Mouse (Mus musculus) granulocyte monocyte progenitor cell, adult 5-6 weeks (primary cell): ENCODE measurements around the gene Prpf8. TPM values are rescaled to one million over a fixed set of nuclear protein-coding genes. Genes with fewer than 3 reads are reported as not detected.
"Not testable (repeated sequence)": the region's sequence is repeated elsewhere in the genome, so short reads cannot be mapped to it uniquely, and the experiment has no call there.

Experiments
- ATAC-seq: replicated peaks from 2 replicates; pipeline ENCODE4 v1.8.0; 2016; ENCODE audit warnings: mild to moderate bottlenecking, moderate TSS enrichment, inconsistent platforms; ENCODE audit not compliant: poor library complexity, severe bottlenecking
- total RNA-seq, 2 experiments: library from RNA; stranded (forward) in 1 of 2; stranded (reverse) in 1 of 2; fragments of 200-712, 200-1000 nt in 1 of 2; fragments of >200 nt in 1 of 2; fragmentation: Nextera tagmentation in 1 of 2; gene quantifications; 2 replicates each; pipeline ENCODE4 v1.2.3; 2014 to 2017

The Prpf8 gene
- total RNA-seq, 2 experiments from 2014 or later: 127 to 174 TPM

DNA sequence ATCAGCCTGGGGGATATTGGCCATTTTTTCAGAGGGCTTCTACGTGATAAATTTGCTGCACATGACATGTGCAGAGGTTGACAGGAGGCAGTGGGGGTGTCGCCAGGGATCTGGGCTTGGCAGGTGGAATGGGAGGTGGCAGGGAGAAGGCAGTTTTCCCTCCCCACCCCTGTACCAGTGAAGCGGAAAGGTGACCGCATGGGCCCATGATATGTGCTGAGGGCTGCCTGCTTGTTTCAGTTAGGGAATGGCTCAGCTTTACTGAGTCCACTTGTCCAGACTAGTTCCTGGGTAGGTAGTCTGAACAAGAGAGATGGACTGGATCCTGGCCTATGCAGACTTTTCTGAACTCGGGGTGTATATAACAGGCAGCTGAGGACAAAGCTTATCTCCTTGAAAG, 64.7 kb downstream of the Prpf8 start:
- ATAC-seq: no peak

DNA sequence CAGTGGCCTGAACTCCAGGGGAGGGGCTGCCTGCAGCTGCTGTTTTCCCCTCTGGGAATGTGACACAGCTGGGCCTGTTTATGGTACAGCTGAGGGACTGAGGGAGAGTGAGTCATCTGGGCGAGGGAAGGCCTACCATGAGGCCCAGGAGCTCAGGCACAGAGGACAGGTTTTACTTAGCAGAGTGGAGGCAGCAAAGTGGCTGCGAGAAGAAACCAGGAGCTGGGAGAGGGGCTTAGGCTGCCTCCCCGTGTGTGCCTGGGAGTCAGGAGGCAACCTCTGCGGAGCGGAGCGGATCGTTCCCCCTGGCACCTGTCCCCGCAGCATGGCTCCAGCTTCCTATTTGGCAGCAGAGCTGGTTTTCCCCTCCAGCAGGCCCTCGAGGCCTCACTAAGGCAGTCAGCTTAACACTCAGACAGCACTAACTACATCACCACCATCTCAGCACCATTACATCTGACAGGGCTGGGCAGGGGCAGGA, 65.4 kb downstream of the Prpf8 start:
- ATAC-seq: no peak

DNA sequence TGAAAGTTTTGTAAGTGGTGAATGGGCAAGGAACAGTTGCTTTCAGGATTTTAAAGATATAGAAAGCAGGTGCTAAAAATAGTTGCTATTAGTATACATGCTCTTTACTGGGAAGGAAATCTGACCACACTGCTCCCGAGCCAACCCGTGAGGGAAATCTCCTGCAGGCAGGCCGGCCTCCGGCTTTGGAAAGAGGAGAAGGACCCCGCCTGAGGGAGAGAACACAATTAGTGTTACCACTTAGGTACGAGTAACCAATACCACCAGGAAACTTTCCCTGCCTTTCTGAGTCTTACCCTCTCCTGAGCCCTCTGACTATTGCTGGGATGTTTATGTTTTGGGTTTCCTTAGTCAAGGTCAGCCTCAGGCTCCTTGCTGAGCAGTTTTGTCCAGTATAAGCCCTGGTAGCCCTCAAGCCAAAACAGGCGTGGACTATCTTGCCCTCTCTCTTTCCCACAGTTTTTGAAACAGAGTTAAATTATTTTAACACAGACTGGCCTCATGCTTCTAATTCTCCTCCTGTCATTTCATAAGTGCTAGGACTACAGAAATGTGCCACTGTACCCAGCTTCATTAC, 66.4 kb downstream of the Prpf8 start:
- ATAC-seq: no peak

DNA sequence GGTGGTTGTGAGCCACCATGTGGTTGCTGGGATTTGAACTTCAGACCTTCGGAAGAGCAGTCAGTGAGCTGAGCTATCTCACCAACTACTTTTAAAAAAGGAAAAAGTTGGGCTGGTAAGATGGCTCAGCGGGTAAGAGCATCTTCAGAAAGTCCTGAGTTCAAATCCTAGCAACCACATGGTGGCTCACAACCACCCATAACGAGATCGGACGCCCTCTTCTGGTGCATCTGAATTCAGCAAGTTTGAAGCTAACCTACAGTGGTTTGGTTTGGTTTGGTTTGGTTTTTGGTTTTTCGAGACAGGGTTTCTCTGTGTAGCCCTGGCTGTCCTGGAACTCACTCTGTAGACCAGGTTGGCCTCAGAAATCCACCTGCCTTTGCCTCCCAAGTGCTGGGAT, 69.4 kb downstream of the Prpf8 start:
- not testable (repeated sequence) for ATAC-seq

DNA sequence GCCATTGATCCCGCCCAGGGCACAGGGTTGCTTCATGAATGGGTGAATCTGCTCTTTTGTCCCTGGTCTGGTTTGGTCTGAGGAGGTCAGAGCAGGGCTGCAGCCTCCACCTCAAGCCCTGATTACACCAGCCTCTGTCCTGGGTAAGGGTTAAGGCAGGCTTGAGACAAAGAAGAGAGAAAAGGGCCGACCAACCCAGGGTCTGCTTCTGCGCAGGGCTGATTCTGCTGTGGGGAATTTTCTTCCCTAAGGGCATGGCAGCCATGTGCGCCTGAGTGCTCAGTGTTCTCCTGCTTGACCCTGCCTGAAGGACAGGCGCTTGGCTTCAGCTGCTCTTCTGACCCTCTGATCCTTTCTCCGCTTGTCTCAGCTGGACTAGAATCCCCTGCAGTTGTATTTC, 70.5 kb downstream of the Prpf8 start:
- ATAC-seq: no peak

DNA sequence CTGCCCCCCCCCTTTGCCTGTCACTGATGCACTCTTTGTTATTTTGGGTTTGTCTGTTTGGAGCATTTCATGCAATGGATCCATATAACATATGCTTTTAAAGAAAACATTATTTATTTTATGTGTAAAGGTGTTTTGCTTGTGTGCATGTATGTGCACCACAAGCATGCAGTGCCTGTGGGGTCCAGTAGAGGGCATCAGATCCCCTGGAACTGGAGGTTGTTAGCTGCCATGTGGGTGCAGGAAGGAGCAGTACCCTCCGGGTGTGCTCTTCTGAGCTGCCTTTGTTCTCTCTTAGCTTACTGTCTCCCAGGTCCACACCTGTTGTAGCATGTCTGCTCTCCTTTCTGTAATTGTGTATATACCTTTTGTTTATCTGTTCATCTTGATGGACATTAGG, 71.5 kb downstream of the Prpf8 start:
- no peak for ATAC-seq

Other genes starting within 250 kb of the Prpf8 start
- gene Rpa1, start 138.5 kb upstream of the Prpf8 start, total RNA-seq (2014; fragmentation: Nextera tagmentation): 86.4 and 106 TPM in 2 replicates
- gene Rpa1, start 138.5 kb upstream of the Prpf8 start, total RNA-seq (2017): 200 and 207 TPM in 2 replicates
- 11.7 and 12.6 TPM in 2 replicates for gene Smyd4, start 138.4 kb upstream of the Prpf8 start, total RNA-seq (2014; fragmentation: Nextera tagmentation)
- 11.2 and 12.3 TPM in 2 replicates for gene Smyd4, start 138.4 kb upstream of the Prpf8 start, total RNA-seq (2017)
- 117 and 157 TPM in 2 replicates for gene Serpinf1, start 64.1 kb upstream of the Prpf8 start, total RNA-seq (2014; fragmentation: Nextera tagmentation)
- gene Serpinf1, start 64.1 kb upstream of the Prpf8 start, total RNA-seq (2017): 77.7 and 84.8 TPM in 2 replicates
- gene Serpinf2, start 47.2 kb upstream of the Prpf8 start, total RNA-seq (2014; fragmentation: Nextera tagmentation): not detected in 2 replicates
- not detected in 2 replicates for gene Serpinf2, start 47.2 kb upstream of the Prpf8 start, total RNA-seq (2017)
- gene Wdr81, start 32.1 kb upstream of the Prpf8 start, total RNA-seq (2014; fragmentation: Nextera tagmentation): 10.2 and 15.6 TPM in 2 replicates
- 4.4 and 5.1 TPM in 2 replicates for gene Wdr81, start 32.1 kb upstream of the Prpf8 start, total RNA-seq (2017)
- 12.1 and 30.0 TPM in 2 replicates for gene Tlcd2, start 25.1 kb upstream of the Prpf8 start, total RNA-seq (2014; fragmentation: Nextera tagmentation)
- 14.1 and 23.2 TPM in 2 replicates for gene Tlcd2, start 25.1 kb upstream of the Prpf8 start, total RNA-seq (2017)
- 0.17 TPM in 1 of 2 replicates, not detected in the other for gene Rilp, start 23.3 kb downstream of the Prpf8 start, total RNA-seq (2014; fragmentation: Nextera tagmentation)
- gene Rilp, start 23.3 kb downstream of the Prpf8 start, total RNA-seq (2017): 0.22 TPM in 1 of 2 replicates, not detected in the other
- 2.0 and 3.8 TPM in 2 replicates for gene Scarf1, start 26.7 kb downstream of the Prpf8 start, total RNA-seq (2014; fragmentation: Nextera tagmentation)
- gene Scarf1, start 26.7 kb downstream of the Prpf8 start, total RNA-seq (2017): 2.3 and 3.4 TPM in 2 replicates
- gene Slc43a2, start 44.9 kb downstream of the Prpf8 start, total RNA-seq (2014; fragmentation: Nextera tagmentation): 12.7 and 20.1 TPM in 2 replicates
- gene Slc43a2, start 44.9 kb downstream of the Prpf8 start, total RNA-seq (2017): 6.2 and 7.3 TPM in 2 replicates
- 141 and 143 TPM in 2 replicates for gene Pitpna, start 101.3 kb downstream of the Prpf8 start, total RNA-seq (2014; fragmentation: Nextera tagmentation)
- gene Pitpna, start 101.3 kb downstream of the Prpf8 start, total RNA-seq (2017): 58.0 and 74.5 TPM in 2 replicates
- 37.3 and 40.0 TPM in 2 replicates for gene Inpp5k, start 144.2 kb downstream of the Prpf8 start, total RNA-seq (2014; fragmentation: Nextera tagmentation)
- gene Inpp5k, start 144.2 kb downstream of the Prpf8 start, total RNA-seq (2017): 26.0 and 35.6 TPM in 2 replicates
- gene Myo1c, start 163.7 kb downstream of the Prpf8 start, total RNA-seq (2014; fragmentation: Nextera tagmentation): 21.2 and 22.1 TPM in 2 replicates
- gene Myo1c, start 163.7 kb downstream of the Prpf8 start, total RNA-seq (2017): 9.7 and 14.8 TPM in 2 replicates
- gene Crk, start 192.4 kb downstream of the Prpf8 start, total RNA-seq (2014; fragmentation: Nextera tagmentation): 23.8 and 31.7 TPM in 2 replicates
- gene Crk, start 192.4 kb downstream of the Prpf8 start, total RNA-seq (2017): 33.2 and 38.1 TPM in 2 replicates
- gene Ywhae, start 246.1 kb downstream of the Prpf8 start, total RNA-seq (2014; fragmentation: Nextera tagmentation): 470 and 493 TPM in 2 replicates
- 364 and 374 TPM in 2 replicates for gene Ywhae, start 246.1 kb downstream of the Prpf8 start, total RNA-seq (2017)